Mouse (Mus musculus) forebrain, embryonic 14.5 days (tissue): ENCODE measurements at regions not wholly inside any gene's neighbourhood (a gene's known extent, or its start where the extent isn't known, plus 50 kb on each side); places are given as distances from the start of the nearest gene placed in this dataset.

Experiments
- ATAC-seq: fragments of 200-750 bp; cut with Nextera tagmentation; 2 replicates; pipeline ENCODE4 v1.8.0; 2017; ENCODE audit warnings: mild to moderate bottlenecking, moderate library complexity
- DNase-seq: peaks from one replicate; pipeline ENCODE4 v3.0.0-alpha.2; 2015; ENCODE audit warnings: low spot score
- H3K27ac ChIP-seq: fragments of 300-500 bp; sonication (generic); 2 replicates; pipeline ENCODE4 v1.5.1; 2014; ENCODE audit warnings: low read depth, mild to moderate bottlenecking, control low read depth, low read length, moderate library complexity
- H3K27me3 ChIP-seq: fragments of 300-500 bp; sonication (generic); replicated peaks from 2 replicates; pipeline ENCODE4 v1.6.1; 2014; ENCODE audit warnings: low read length, control low read depth, mixed read lengths; ENCODE audit not compliant: control insufficient read depth, insufficient read depth
- H3K36me3 ChIP-seq: fragments of 300-500 bp; sonication (generic); 2 replicates; pipeline ENCODE4 v1.6.1; 2014; ENCODE audit warnings: low read length, control low read depth; ENCODE audit not compliant: control insufficient read depth, insufficient read depth
- H3K4me1 ChIP-seq: fragments of 300-500 bp; sonication (generic); 2 replicates; pipeline ENCODE4 v1.6.1; 2014; ENCODE audit warnings: antibody characterized with exemption, low read length, control low read depth; ENCODE audit not compliant: control insufficient read depth, insufficient read depth
- H3K4me2 ChIP-seq: fragments of 300-500 bp; sonication (generic); 2 replicates; pipeline ENCODE4 v1.6.1; 2014; ENCODE audit warnings: mild to moderate bottlenecking, control low read depth, low read length
- H3K4me3 ChIP-seq: fragments of 300-500 bp; sonication (generic); 2 replicates; pipeline ENCODE4 v1.5.1; 2014; ENCODE audit warnings: low read depth, low read length, control low read depth
- H3K9ac ChIP-seq: fragments of 300-500 bp; sonication (generic); 2 replicates; pipeline ENCODE4 v1.6.1; 2014; ENCODE audit warnings: mild to moderate bottlenecking, low read length, control low read depth, moderate library complexity
- H3K9me3 ChIP-seq: fragments of 300-500 bp; sonication (generic); replicated peaks from 2 replicates; pipeline ENCODE4 v1.6.1; 2016; ENCODE audit warnings: low read length, control low read depth, mixed read lengths; ENCODE audit not compliant: control insufficient read depth
- WGBS: fragments of 180-500 bp; shearing (Covaris S2); extraction: QIAGEN DNeasy Blood & Tissue Kit; methylation state at CpG from one replicate; pipeline ENCODE4 v1.1.7; 2014; 5-methylcytosine and 5-hydroxymethylcytosine counted together

DNA sequence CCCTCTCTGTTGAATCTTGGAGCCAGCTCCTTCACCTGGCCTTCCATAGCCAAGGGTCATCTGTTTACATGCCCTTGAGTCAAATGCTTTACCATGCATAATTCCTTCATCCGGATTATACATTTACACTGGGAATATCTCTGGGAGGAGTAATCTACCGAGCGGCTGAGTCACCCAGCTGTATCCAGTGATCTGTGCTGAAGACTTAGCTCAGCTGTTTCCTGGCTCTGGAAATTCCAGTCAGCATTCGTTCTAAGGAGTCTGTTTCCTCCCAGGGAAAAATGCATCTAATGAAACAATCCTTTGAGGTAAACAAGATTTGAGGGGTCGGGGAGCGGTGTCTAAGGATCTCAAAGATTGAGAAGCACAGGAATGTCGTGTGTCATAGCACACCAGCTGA is 276.9 kb downstream of the Rps24 start:
- no peak for ATAC-seq
- Histone ChIP-seq H3K4me2 (no peak overlapping the region), H3K27ac (peak overlapping the region; percentile 85; the same call in 1 of the 2 replicates), H3K36me3 (no peaks in the 10 kb centered on the region), H3K9me3 (no peaks in the 10 kb centered on the region), H3K9ac (no peak overlapping the region), H3K4me3 (no peak overlapping the region), H3K4me1 (peaks cover 52% of the 10 kb centered on the region), H3K27me3 (no peaks in the 10 kb centered on the region)
- WGBS = 53% methylated on average over 7 of the region's 7 CpGs
- no peak for DNase-seq

DNA sequence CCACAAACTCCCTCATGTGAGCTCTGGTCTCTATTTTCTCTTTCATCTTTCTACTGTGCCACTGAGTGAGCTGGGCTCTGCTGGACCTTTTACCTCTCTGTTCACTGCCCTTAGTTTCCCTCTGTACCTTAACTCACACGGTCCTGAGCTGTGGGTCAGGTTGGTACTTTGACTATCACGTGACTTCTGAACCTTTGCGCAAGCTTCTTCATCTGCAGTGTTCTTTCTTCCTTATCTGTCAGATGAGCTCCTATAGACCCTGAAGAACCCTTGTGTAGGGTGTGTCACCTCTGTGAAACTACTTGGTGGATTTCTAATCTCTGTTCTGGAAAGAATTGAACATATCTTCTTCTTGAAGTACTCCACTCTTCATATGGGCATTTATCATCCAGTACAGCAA is 279.3 kb downstream of the Rps24 start:
- Histone ChIP-seq H3K36me3 (no peaks in the 10 kb centered on the region), H3K4me3 (no peak overlapping the region), H3K27me3 (no peaks in the 10 kb centered on the region), H3K9ac (no peak overlapping the region), H3K4me2 (no peak overlapping the region), H3K27ac (no peak overlapping the region), H3K9me3 (no peaks in the 10 kb centered on the region), H3K4me1 (peaks cover 54% of the 10 kb centered on the region)
- 87% methylated on average over 3 of the region's 3 CpGs for WGBS
- ATAC-seq (no peak), DNase-seq (no peak)

DNA sequence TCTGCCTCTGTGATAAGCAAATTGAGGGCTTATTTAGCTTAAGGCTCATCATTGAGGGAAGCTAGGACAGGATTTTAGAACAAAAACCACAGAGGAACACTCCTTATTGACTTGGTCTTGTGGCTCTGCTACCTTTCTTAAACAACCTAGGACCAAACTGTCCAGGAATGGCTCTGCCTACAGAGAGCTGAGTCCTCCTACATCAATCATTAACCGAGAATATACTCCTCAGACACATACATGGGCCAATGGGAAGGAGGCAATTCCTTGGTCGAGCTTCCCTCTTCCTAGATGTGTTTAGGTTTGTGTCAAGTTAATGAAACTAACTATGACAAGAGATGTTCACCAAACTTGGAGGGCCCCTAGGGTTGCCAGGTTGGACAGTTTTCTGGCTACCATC is 279.8 kb downstream of the Rps24 start:
- DNase-seq = no peak
- no peak for ATAC-seq
- Histone ChIP-seq H3K27ac (no peak overlapping the region), H3K4me3 (no peak overlapping the region), H3K27me3 (no peaks in the 10 kb centered on the region), H3K9me3 (no peaks in the 10 kb centered on the region), H3K4me2 (no peak overlapping the region), H3K9ac (no peak overlapping the region), H3K4me1 (peaks cover 52% of the 10 kb centered on the region), H3K36me3 (no peaks in the 10 kb centered on the region)
- 87% methylated on average over 2 of the region's 2 CpGs for WGBS

DNA sequence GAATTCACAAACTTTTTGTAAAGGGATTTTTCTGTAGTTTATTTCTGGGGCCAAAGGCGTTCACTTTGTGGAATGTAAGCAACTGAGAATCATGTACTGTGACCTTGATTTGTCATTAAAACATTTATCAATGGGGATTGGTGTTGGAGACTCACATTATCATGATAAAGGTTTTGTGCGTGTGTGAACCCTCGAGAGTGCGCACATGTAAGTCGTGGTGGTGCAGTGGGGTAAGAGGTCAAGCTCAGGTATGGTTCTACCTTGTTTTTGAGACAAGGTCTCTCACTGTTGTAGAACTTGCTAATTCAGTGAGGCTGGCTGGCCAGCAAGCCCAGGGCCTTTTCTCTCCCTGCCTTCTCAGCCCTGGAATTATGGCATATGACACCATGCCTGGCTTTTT is 280.4 kb downstream of the Rps24 start:
- no peak for DNase-seq
- H3K9me3 ChIP-seq = no peaks in the 10 kb centered on the region
- H3K9ac ChIP-seq = no peak overlapping the region
- ATAC-seq = no peak
- no peaks in the 10 kb centered on the region for H3K27me3 ChIP-seq
- H3K4me3 ChIP-seq = no peak overlapping the region
- H3K4me1 ChIP-seq = peaks cover 51% of the 10 kb centered on the region
- H3K36me3 ChIP-seq = no peaks in the 10 kb centered on the region
- no peak overlapping the region for H3K27ac ChIP-seq
- no peak overlapping the region for H3K4me2 ChIP-seq
- 84% methylated on average over 5 of the region's 5 CpGs for WGBS

DNA sequence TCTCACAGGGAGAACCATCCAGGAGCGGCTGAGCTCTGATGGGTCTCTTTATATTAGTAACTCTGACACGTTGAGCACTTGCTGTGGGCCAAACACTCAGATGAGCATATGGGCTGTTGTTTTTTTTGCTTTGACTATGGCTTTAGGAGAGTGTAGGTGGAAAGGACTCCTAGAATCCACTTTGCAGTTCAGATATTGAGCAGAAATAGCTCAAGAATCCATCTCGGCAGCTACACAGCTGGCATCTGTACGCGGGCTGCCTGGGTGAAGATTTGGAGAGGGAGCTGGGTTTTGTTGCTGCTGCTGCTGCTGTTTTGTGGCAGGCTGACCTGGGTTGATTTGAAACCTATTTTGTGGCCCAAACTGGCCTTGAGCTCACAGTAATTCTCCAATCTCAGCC is 281.0 kb downstream of the Rps24 start:
- Histone ChIP-seq H3K27ac (no peak overlapping the region), H3K4me1 (peaks cover 45% of the 10 kb centered on the region)
- DNase-seq = no peak

DNA sequence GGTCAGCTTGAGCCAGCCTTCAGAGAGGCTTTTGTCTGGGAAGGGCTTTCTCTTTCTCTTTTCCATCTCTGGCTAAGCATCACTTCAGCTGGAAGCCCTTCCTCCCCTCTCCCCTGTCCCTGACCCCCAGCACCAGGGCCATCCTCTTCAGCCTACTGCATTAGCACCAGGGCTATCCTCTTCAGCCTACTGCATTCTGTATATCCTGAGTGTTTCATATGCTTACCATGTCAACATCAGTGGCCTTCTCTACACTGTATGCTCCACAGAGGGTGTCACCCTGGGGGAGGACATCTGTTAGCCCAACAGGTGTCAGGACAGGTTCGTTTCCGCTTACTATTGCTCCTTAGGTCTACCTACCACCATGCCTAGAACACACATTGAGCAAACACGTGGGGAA is 282.5 kb downstream of the Rps24 start:
- H3K4me1 ChIP-seq = peaks cover 32% of the 10 kb centered on the region
- no peak for ATAC-seq

More for the DNA sequence above, 281.0 kb downstream of the Rps24 start:
- Histone ChIP-seq H3K27me3 (no peaks in the 10 kb centered on the region), H3K36me3 (no peaks in the 10 kb centered on the region), H3K9me3 (no peaks in the 10 kb centered on the region), H3K4me3 (no peak overlapping the region), H3K4me2 (no peak overlapping the region), H3K9ac (no peak overlapping the region)
- no peak for ATAC-seq
- WGBS = 80% methylated on average over 5 of the region's 5 CpGs

DNA sequence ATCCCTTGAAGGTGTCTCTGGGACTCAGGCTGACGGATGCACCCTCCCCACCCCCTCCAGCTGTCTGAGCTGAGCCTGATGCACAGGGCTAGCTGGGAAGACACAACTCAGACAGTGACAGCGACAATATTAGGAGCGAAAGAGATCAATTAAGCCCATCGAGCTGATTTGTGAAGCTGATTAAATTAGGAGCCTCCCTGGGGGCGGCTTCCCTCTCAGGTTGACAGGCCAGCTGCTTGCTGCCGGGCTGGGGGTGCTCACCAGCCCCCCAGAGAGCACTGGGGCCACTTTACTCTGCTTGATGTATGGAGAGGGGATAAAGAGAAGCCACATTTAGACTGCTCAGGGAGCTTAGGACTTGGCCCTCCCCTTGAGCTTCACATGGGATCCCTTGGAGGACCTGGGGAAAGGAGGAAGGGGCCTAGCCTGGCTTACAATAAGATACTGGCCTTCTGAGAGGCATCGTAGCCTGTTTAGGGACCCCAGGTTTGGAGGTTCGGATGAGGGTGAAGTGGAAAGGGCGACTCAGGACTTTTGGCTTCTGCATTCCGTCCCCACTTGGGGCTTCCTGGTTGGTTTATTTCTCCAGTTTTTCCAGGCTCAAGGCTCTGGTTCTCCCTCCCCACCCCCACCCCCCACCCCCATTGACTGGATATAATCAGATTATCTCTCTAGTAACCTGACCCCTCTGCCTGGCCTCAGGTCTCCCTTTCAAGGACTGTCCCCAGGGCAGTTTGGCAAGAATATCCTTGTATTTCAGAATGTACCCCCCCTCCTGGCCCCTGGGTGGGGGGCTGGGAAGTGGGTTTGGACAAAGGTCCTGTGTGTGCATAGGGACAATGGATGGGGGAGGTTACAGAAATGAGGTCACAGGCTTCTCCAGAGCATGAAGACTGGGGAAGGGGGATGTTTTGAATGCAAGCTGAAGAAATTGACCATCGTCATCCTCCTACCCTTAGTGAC is 283.4 kb downstream of the Rps24 start:
- Histone ChIP-seq H3K4me1 (peaks cover 24% of the 10 kb centered on the region), H3K4me3 (no peak overlapping the region), H3K27me3 (no peaks in the 10 kb centered on the region), H3K9ac (0 out of 2 replicates have a peak overlapping the region, but pooled peaks have one; percentile 13), H3K36me3 (no peaks in the 10 kb centered on the region), H3K27ac (peak overlapping the region; percentile 27; the same call in 1 of the 2 replicates), H3K9me3 (no peaks in the 10 kb centered on the region), H3K4me2 (no peak overlapping the region)
- DNase-seq = no peak
- no peak for ATAC-seq
- WGBS = 10% methylated on average over 11 of the region's 11 CpGs

More for the DNA sequence above, 282.5 kb downstream of the Rps24 start:
- no peak overlapping the region for H3K9ac ChIP-seq
- no peak overlapping the region for H3K4me2 ChIP-seq
- H3K4me3 ChIP-seq = no peak overlapping the region
- no peak overlapping the region for H3K27ac ChIP-seq
- H3K36me3 ChIP-seq = no peaks in the 10 kb centered on the region
- H3K27me3 ChIP-seq = no peaks in the 10 kb centered on the region
- DNase-seq = no peak
- H3K9me3 ChIP-seq = no peaks in the 10 kb centered on the region
- WGBS = 58% methylated on average over 3 of the region's 3 CpGs

DNA sequence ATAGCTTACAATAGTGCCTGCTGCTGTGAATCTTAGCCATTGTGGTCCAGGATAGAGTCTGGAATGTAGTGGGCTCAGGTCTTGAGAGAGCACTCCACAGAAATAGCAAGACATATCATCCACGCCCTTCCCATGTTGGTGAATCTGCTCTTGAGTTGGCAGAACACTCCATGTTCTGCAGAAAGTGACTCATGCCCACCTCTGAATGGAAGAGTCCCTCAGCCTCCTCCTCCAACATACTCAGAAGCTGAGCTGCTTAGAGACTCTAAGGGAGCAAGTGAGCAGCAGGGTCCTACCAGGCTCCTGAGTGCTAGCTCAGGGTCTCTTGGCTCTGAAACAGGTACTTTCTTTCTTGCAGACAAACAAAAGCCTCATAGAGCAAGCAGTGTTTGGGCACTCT is 284.7 kb downstream of the Rps24 start:
- no peak overlapping the region for H3K9ac ChIP-seq
- ATAC-seq (no peak), DNase-seq (no peak)
- H3K36me3 ChIP-seq = no peaks in the 10 kb centered on the region
- no peaks in the 10 kb centered on the region for H3K9me3 ChIP-seq
- H3K4me2 ChIP-seq = no peak overlapping the region
- no peak overlapping the region for H3K4me3 ChIP-seq
- peaks cover 19% of the 10 kb centered on the region for H3K4me1 ChIP-seq
- no peaks in the 10 kb centered on the region for H3K27me3 ChIP-seq
- H3K27ac ChIP-seq = no peak overlapping the region
- WGBS = 100% methylated on average over 1 of the region's 1 CpGs

DNA sequence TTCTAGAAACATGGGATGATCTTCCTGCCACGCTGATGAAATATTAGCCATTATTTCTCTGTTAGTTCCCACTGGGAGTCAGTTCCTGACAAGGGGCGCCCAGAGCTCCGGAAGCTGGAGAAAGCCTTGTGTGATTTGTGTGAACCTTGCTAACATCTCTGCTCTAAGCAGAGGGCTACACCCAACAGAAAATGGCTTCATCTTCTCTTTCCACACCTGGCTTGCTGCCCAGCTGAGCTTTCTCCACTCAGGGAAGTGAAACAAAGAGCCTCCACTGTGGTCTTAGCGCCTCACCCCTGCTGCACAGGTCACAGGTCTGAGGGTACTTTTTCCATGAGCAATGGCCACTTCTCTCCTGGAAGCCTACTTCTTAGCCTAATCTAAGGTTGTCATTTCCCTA is 285.2 kb downstream of the Rps24 start:
- Histone ChIP-seq H3K36me3 (no peaks in the 10 kb centered on the region), H3K4me2 (no peak overlapping the region), H3K4me1 (peaks cover 19% of the 10 kb centered on the region), H3K9me3 (no peaks in the 10 kb centered on the region), H3K27ac (no peak overlapping the region), H3K27me3 (no peaks in the 10 kb centered on the region), H3K4me3 (no peak overlapping the region), H3K9ac (no peak overlapping the region)
- no peak for ATAC-seq
- WGBS = 68% methylated on average over 4 of the region's 4 CpGs
- DNase-seq = no peak
